Mouse (Mus musculus) CH12.LX (cell line): Measurements from ENCODE around the gene Abtb2. TPM values are rescaled to one million over a fixed set of nuclear protein-coding genes. Genes with fewer than 3 reads are reported as not detected.
A peak's percentile ranks its signal among the peaks of the same experiment; 100 is the strongest.

ENCODE experiments used
- DNase-seq: peaks from one replicate; pipeline ENCODE4 v3.0.0-alpha.2; 2013; ENCODE audit errors: extremely low read depth
- H3K27ac ChIP-seq: 2 replicates; pipeline ENCODE4 v1.5.1; 2012; ENCODE audit warnings: low read depth, mild to moderate bottlenecking, control low read depth, moderate library complexity; ENCODE audit not compliant: insufficient read depth
- H3K27me3 ChIP-seq: replicated peaks from 2 replicates; pipeline ENCODE3; 2012; ENCODE audit warnings: inconsistent platforms
- H3K36me3 ChIP-seq, 2 experiments: replicated peaks in 1 of 2; 2 replicates each; pipeline versions ENCODE3 to v1.6.1; 2012; ENCODE audit warnings: inconsistent platforms in 1 of 2, low read length in 1 of 2, mild to moderate bottlenecking in 1 of 2, mixed read lengths in 1 of 2, moderate library complexity in 1 of 2; ENCODE audit not compliant: control insufficient read depth in 1 of 2, insufficient read depth in 1 of 2
- H3K4me1 ChIP-seq, 2 experiments: 2 replicates each; pipeline ENCODE4 v1.6.1; 2012; ENCODE audit warnings: inconsistent platforms in 1 of 2, moderate library complexity in 1 of 2; ENCODE audit not compliant: insufficient read depth in 2 of 2, control insufficient read depth in 1 of 2
- H3K4me2 ChIP-seq: 2 replicates; pipeline ENCODE4 v1.6.1; 2012; ENCODE audit warnings: low read depth, mild to moderate bottlenecking, control low read depth; ENCODE audit not compliant: poor library complexity, insufficient read depth, severe bottlenecking
- H3K4me3 ChIP-seq, 3 experiments: fragments of 150-350 bp in 1 of 3; sonication (generic) in 1 of 3; replicated peaks in 1 of 3; 2 replicates each; pipeline versions ENCODE3 to v1.5.1; 2011 to 2012; ENCODE audit warnings: low read depth in 2 of 3, low read length in 2 of 3, mild to moderate bottlenecking in 2 of 3, moderate library complexity in 2 of 3, control low read depth in 1 of 3, improper control_type of control experiment in 1 of 3, inconsistent platforms in 1 of 3, mixed read lengths in 1 of 3; ENCODE audit not compliant: poor library complexity in 1 of 3
- H3K79me2 ChIP-seq: replicated peaks from 2 replicates; pipeline ENCODE4 v1.6.1; 2012; ENCODE audit warnings: mild to moderate bottlenecking, moderate library complexity; ENCODE audit not compliant: control insufficient read depth, poor library complexity, insufficient read depth, severe bottlenecking; ENCODE audit errors: extremely low read depth
- H3K9ac ChIP-seq: 2 replicates; pipeline ENCODE4 v1.6.1; 2012; ENCODE audit warnings: low read depth, mild to moderate bottlenecking, control low read depth, moderate library complexity; ENCODE audit not compliant: insufficient read depth
- H3K9me3 ChIP-seq: replicated peaks from 2 replicates; pipeline ENCODE3; 2012; ENCODE audit warnings: low read length, inconsistent platforms, mixed read lengths
- CHD1 ChIP-seq: IDR thresholded peaks from 2 replicates; pipeline ENCODE4 v1.6.1; 2012; ENCODE audit warnings: low read depth, low read length, improper control_type of control experiment, inconsistent platforms
- CTCF ChIP-seq, 2 experiments: IDR thresholded peaks in 1 of 2; conservative IDR thresholded peaks in 1 of 2; 2 replicates each; pipeline ENCODE4 v1.5.1; 2011 to 2012; ENCODE audit warnings: low read depth in 2 of 2, low read length in 2 of 2, improper control_type of control experiment in 1 of 2, inconsistent platforms in 1 of 2, mild to moderate bottlenecking in 1 of 2, moderate library complexity in 1 of 2
- E2F4 ChIP-seq: IDR thresholded peaks from 2 replicates; pipeline ENCODE4 v1.6.1; 2011; ENCODE audit warnings: low read depth, low read length, improper control_type of control experiment; ENCODE audit not compliant: insufficient replicate concordance
- ELF1 ChIP-seq: IDR thresholded peaks from 2 replicates; pipeline ENCODE4 v1.6.1; 2014; ENCODE audit warnings: low read depth, mild to moderate bottlenecking, inconsistent platforms, low read length, improper control_type of control experiment
- HCFC1 ChIP-seq: IDR thresholded peaks from 2 replicates; pipeline ENCODE4 v1.6.1; 2012; ENCODE audit warnings: low read depth, mild to moderate bottlenecking, inconsistent platforms, low read length, improper control_type of control experiment
- IRF4 ChIP-seq: IDR thresholded peaks from 2 replicates; pipeline ENCODE4 v1.6.1; 2014; ENCODE audit warnings: low read depth, mild to moderate bottlenecking, inconsistent platforms, low read length, improper control_type of control experiment
- JUN ChIP-seq: IDR thresholded peaks from 2 replicates; pipeline ENCODE4 v1.6.1; 2011; ENCODE audit warnings: low read depth, mild to moderate bottlenecking, low read length, improper control_type of control experiment, moderate library complexity; ENCODE audit not compliant: insufficient read depth
- JUND ChIP-seq: conservative IDR thresholded peaks from 2 replicates; pipeline ENCODE4 v1.6.1; 2011; ENCODE audit warnings: low read depth, low read length, improper control_type of control experiment
- MAFK ChIP-seq: IDR thresholded peaks from 2 replicates; pipeline ENCODE4 v1.6.1; 2011; ENCODE audit warnings: low read length, improper control_type of control experiment; ENCODE audit not compliant: insufficient replicate concordance
- MAX ChIP-seq: IDR thresholded peaks from 2 replicates; pipeline ENCODE4 v1.6.1; 2011; ENCODE audit warnings: low read length, improper control_type of control experiment
- MAZ ChIP-seq: IDR thresholded peaks from 2 replicates; pipeline ENCODE4 v1.6.1; 2012; ENCODE audit warnings: low read depth, mild to moderate bottlenecking, inconsistent platforms, low read length, improper control_type of control experiment, moderate library complexity
- MEF2A ChIP-seq: IDR thresholded peaks from 2 replicates; pipeline ENCODE4 v1.6.1; 2014; ENCODE audit warnings: low read depth, mild to moderate bottlenecking, inconsistent platforms, low read length, improper control_type of control experiment, borderline replicate concordance
- MXI1 ChIP-seq: IDR thresholded peaks from 2 replicates; pipeline ENCODE4 v1.6.1; 2011; ENCODE audit warnings: mild to moderate bottlenecking, low read depth, low read length, improper control_type of control experiment
- MYC ChIP-seq: IDR thresholded peaks from 2 replicates; pipeline ENCODE4 v1.6.1; 2011; ENCODE audit warnings: low read depth, mild to moderate bottlenecking, improper control_type of control experiment, low read length
- NELFE ChIP-seq: IDR thresholded peaks from 2 replicates; pipeline ENCODE4 v1.6.1; 2011; ENCODE audit warnings: low read depth, low read length, improper control_type of control experiment
- NRF1 ChIP-seq: IDR thresholded peaks from 2 replicates; pipeline ENCODE4 v1.6.1; 2014; ENCODE audit warnings: low read depth, mild to moderate bottlenecking, inconsistent platforms, low read length, improper control_type of control experiment, moderate library complexity
- PAX5 ChIP-seq: IDR thresholded peaks from 2 replicates; pipeline ENCODE4 v1.6.1; 2012; ENCODE audit warnings: low read length, inconsistent platforms, mixed read lengths
- POLR2A ChIP-seq: IDR thresholded peaks from 2 replicates; pipeline ENCODE4 v1.6.1; 2011; ENCODE audit warnings: low read depth, mild to moderate bottlenecking, improper control_type of control experiment, low read length
- POLR2AphosphoS2 ChIP-seq: IDR thresholded peaks from 2 replicates; pipeline ENCODE4 v1.6.1; 2011; ENCODE audit warnings: low read depth, low read length, improper control_type of control experiment
- RAD21 ChIP-seq: IDR thresholded peaks from 2 replicates; pipeline ENCODE4 v1.6.1; 2011; ENCODE audit warnings: low read depth, mild to moderate bottlenecking, low read length, improper control_type of control experiment, moderate library complexity
- RCOR1 ChIP-seq: conservative IDR thresholded peaks from 2 replicates; pipeline ENCODE4 v1.6.1; 2012; ENCODE audit warnings: low read depth, mild to moderate bottlenecking, inconsistent platforms, low read length, improper control_type of control experiment
- SIN3A ChIP-seq: IDR thresholded peaks from 2 replicates; pipeline ENCODE4 v1.6.1; 2012; ENCODE audit warnings: low read length, improper control_type of control experiment, inconsistent platforms
- USF1 ChIP-seq: IDR thresholded peaks from 2 replicates; pipeline ENCODE4 v1.6.1; 2014; ENCODE audit warnings: low read depth, mild to moderate bottlenecking, inconsistent platforms, low read length, improper control_type of control experiment
- USF2 ChIP-seq: conservative IDR thresholded peaks from 2 replicates; pipeline ENCODE4 v1.6.1; 2011; ENCODE audit warnings: low read depth, low read length, improper control_type of control experiment
- ZC3H11A ChIP-seq: IDR thresholded peaks from 2 replicates; pipeline ENCODE4 v1.6.1; 2012; ENCODE audit warnings: low read depth, mild to moderate bottlenecking, inconsistent platforms, low read length, improper control_type of control experiment
- ZNF384 ChIP-seq: IDR thresholded peaks from 2 replicates; pipeline ENCODE4 v1.6.1; 2012; ENCODE audit warnings: low read depth, low read length, improper control_type of control experiment, inconsistent platforms
- dilution Hi-C: fragments of 300-500 bp; cut with MboI; formaldehyde crosslinking; loops from 2 replicates; pipeline ENCODE4 v1.14.3; 2020; ENCODE audit warnings: low sequenced_read_pairs; ENCODE audit not compliant: extremely low pct_unique_long_range_greater_than_20kb, extremely low pct_ligation_motif_present
- in situ Hi-C: fragments of 300-500 bp; cut with MboI; formaldehyde crosslinking; loops from 3 replicates; pipeline ENCODE4 v1.14.3; 2019; ENCODE audit warnings: low sequenced_read_pairs, low pct_ligation_motif_present, low pct_unique_long_range_greater_than_20kb, mixed read lengths
- polyA plus RNA-seq: library from polyadenylated mRNA; unstranded; fragments of >175 nt; gene quantifications from 2 replicates; pipeline ENCODE4 v1.2.1, GENCODE M21; 2012; ENCODE audit warnings: low read depth; ENCODE audit not compliant: insufficient read length
- total RNA-seq, 2 experiments: library from RNA; depleted of rRNA; stranded (reverse); fragments of 300-350 nt in 1 of 2; fragments of >200 nt in 1 of 2; gene quantifications; 2 replicates each; pipeline ENCODE4 v1.2.3; 2012 to 2014

Abtb2 gene
- total and polyA plus RNA-seq, 3 experiments = 2.9 to 7.7 (median 3.8) TPM

DNA sequence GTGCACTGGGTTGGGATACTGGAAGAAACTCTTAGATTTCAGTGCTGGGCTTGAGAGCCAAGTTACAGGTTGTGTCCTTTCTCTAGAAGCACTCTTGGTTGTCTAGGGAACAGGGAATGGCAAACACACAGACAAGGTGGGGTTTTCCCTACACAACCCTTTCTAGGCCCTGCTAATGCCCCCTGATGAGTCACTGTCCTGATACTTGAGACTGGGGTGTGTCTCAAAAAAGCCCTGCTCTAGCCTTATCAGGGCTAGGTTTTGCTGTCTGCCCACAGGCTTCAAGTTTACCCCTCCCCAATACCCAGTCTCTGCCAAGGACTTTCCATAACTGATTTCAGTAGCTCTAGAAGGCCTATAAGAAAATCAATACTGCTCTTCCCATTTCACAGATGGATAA, 89.9 kb downstream of the Abtb2 start (continued):
- peak; percentile 89 for TF ChIP-seq MXI1
- peak; percentile 50; the same call in 1 of the 2 replicates for TF ChIP-seq MAFK
- TF ChIP-seq USF1 = no peak
- no peak for TF ChIP-seq POLR2AphosphoS2
- no peak for TF ChIP-seq CHD1
- TF ChIP-seq NRF1 = no peak
- peak; percentile 88 for TF ChIP-seq MEF2A
- TF ChIP-seq SIN3A = no peak
- TF ChIP-seq PAX5 = no peak

DNA sequence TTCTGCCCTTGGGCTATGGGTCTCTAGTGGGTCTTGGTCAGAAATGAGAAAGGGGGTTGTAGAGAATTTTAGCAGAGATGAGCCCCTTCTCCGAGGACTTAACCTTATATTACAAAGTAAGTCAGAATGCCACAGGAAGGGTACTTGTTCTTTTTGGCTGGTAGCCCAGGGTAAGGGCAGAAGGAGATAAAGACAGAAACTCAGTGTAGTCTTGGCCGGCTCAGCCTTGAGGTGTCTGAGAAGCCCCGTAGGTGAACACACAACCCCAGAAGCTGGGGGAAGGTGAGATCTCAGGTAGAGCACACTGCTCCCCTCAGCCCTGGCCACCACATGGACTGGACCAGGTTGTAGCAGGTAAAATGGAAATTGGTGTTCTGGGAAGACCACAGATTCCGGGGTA, 93.1 kb downstream of the Abtb2 start:
- H3K4me3 ChIP-seq = no peak overlapping the region
- DNase-seq = no peak
- dilution Hi-C loops = no loop called here
- H3K79me2 ChIP-seq = no peaks in the 10 kb centered on the region
- H3K36me3 ChIP-seq = no peaks in the 10 kb centered on the region
- no peaks in the 10 kb centered on the region for H3K27me3 ChIP-seq
- H3K9ac ChIP-seq = no peak overlapping the region
- H3K27ac ChIP-seq = no peak overlapping the region
- peaks cover 54 to 93% of the 10 kb centered on the region in 2 experiments for H3K4me1 ChIP-seq
- in situ Hi-C loops = no loop called here
- no peaks in the 10 kb centered on the region for H3K9me3 ChIP-seq
- no peak overlapping the region for H3K4me2 ChIP-seq
- TF ChIP-seq MAZ (no peak), NELFE (no peak), E2F4 (no peak), MAX (no peak), JUN (no peak), RCOR1 (no peak), IRF4 (no peak), RAD21 (no peak), MYC (no peak), ZC3H11A (no peak), HCFC1 (no peak), NRF1 (no peak), CTCF (conservative IDR thresholded peaks at IDR 0.05 in 1 of 2, IDR thresholded peaks at IDR 0.05 in 1 of 2; ENCODE audit: low read depth in 2 of 2, low read length in 2 of 2) (no peak), ELF1 (no peak), POLR2A (no peak), ZNF384 (no peak), MXI1 (no peak), PAX5 (no peak), JUND (no peak), USF2 (no peak)
